ENCODE assay signal across 13 mouse cellular contexts in the genomic region with DNA sequence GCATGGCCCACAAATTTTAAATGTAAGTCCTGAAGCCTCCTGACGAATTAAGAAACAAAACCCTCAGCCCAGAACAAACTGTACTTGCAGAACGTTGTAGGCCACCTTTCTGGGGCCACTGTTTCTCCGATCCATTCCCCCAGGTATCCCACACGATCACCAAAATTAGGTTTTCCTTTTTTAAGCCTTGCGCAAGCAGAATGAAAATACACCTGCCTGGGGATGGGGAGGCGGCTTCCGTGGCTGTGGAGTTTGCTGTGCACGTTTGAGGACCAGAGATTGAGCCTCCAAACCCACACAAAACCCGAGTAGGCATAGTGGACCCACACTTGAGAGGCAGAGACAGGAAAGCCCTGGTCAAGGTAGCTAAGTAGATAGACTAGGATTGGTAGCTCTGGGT.
"Had no signal": no experiment of that assay in that cellular context is flagged by ENCODE, and none has a peak within 500 bp of the region (broad histone marks: within the 10 kb centered on the region; RNA-seq: fewer than 3 reads in every experiment).

No protein-coding gene starts in this region.

- H3K4me3 ChIP-seq: intestine, embryonic 15.5 days; limb, embryonic 13.5 days; midbrain, embryonic 12.5 days; neural tube, embryonic 13.5 days had no signal

- H3K27ac ChIP-seq: intestine, embryonic 15.5 days; limb, embryonic 13.5 days; liver, embryonic 14.5 days; midbrain, embryonic 12.5 days; neural tube, embryonic 13.5 days; stomach, postnatal 0 days had no signal

- DNase-seq: kidney, adult 18-20 months; kidney, postnatal 10 days; kidney, postnatal 4 days; lung, adult 18-20 months; thymus, adult 18-20 months; thymus, postnatal 14 days had no signal

- H3K9ac ChIP-seq: intestine, embryonic 15.5 days; limb, embryonic 13.5 days; liver, embryonic 14.5 days; midbrain, embryonic 12.5 days; neural tube, embryonic 13.5 days had no signal

- H3K4me1 ChIP-seq: intestine, embryonic 15.5 days; limb, embryonic 13.5 days; midbrain, embryonic 12.5 days; neural tube, embryonic 13.5 days had no signal

- H3K4me2 ChIP-seq: intestine, embryonic 15.5 days; limb, embryonic 13.5 days; midbrain, embryonic 12.5 days; neural tube, embryonic 13.5 days had no signal

- H3K9me3 ChIP-seq: intestine, embryonic 15.5 days; limb, embryonic 13.5 days; midbrain, embryonic 12.5 days; neural tube, embryonic 13.5 days had no signal

- H3K27me3 ChIP-seq: intestine, embryonic 15.5 days; limb, embryonic 13.5 days; midbrain, embryonic 12.5 days; neural tube, embryonic 13.5 days had no signal

- ATAC-seq: intestine, embryonic 15.5 days; midbrain, embryonic 16.5 days had no signal
